Mouse (Mus musculus) lung, postnatal 36 days (tissue): ENCODE results near the gene Kcnq2.

ENCODE experiments used
- DNase-seq: peaks from one replicate; pipeline ENCODE4 v3.0.0; 2022; ENCODE audit warnings: mixed read lengths

The Kcnq2 gene

GRCm38 (mm10) chr2:181038644-181039355, 96.3 kb downstream of the Kcnq2 start:
- DNase-seq = no peak

- DNase-seq = no peak
These were observed 98.5 kb downstream of the Kcnq2 start for GRCm38 (mm10) chr2:181036561-181036960.

GRCm38 (mm10) chr2:181035186-181035585, 99.9 kb downstream of the Kcnq2 start:
- DNase-seq = no peak

GRCm38 (mm10) chr2:181033310-181033709, 101.8 kb downstream of the Kcnq2 start:
- DNase-seq = peak; percentile 13

- no peak for DNase-seq
These were observed 102.7 kb downstream of the Kcnq2 start for GRCm38 (mm10) chr2:181032407-181032806.

GRCm38 (mm10) chr2:181031406-181031934, 103.6 kb downstream of the Kcnq2 start:
- DNase-seq = no peak
